Mouse (Mus musculus): ENCODE measurements around the gene Rxfp3.

DNA sequence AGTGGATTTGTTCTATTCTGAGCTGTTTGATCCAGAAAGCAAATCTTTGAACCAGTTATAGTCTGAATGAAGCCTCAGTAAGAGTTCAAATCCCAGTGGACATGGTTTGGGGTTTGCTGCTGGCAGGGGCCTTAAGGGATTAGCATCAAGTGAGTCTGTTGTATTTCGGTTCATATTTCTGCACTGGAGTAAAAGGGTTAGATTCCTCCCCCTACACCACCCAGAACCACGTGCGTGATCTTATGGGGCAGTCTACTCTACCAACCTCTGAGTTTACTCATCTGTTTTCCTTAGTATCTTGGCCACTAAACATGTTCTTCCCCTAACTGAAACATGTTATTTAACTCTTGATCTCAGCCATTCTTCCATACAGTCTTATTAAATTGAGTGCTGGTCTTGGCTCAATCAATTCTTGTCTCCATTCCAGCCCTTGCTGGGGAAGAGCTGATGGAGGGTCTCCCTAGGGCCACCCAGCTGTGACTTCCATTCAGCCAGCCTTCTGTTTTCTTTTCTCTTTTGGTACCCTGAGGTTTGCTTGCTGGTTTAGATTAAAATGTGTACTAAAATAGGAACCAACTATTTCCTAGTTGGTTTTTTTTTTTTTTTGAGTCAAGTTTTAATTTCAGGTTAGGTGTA, 38.1 kb upstream of the Rxfp3 start:
- TF ChIP-seq GATA1 (IDR thresholded peaks at IDR 0.05; ENCODE audit: low read length) (no peak), TAL1 (IDR thresholded peaks at IDR 0.05; ENCODE audit: low read length) (no peak)
